Mouse (Mus musculus) embryonic facial prominence, embryonic 12.5 days (tissue): Measurements from ENCODE around the gene Tulp4. TPM values are rescaled to one million over a fixed set of nuclear protein-coding genes. Genes with fewer than 3 reads are reported as not detected.

Experiments used
- ATAC-seq: fragments of 200-750 bp; cut with Nextera tagmentation; 2 replicates; pipeline ENCODE4 v1.8.0; 2017; ENCODE audit not compliant: insufficient number of reproducible peaks, insufficient read depth, low FRiP score, low TSS enrichment
- H3K27ac ChIP-seq: fragments of 300-500 bp; sonication (generic); 2 replicates; pipeline ENCODE4 v1.5.1; 2016; ENCODE audit warnings: mild to moderate bottlenecking
- H3K27me3 ChIP-seq: fragments of 300-500 bp; sonication (generic); 2 replicates; pipeline ENCODE4 v1.6.1; 2016; ENCODE audit warnings: mild to moderate bottlenecking, moderate library complexity
- H3K36me3 ChIP-seq: fragments of 300-500 bp; sonication (generic); 2 replicates; pipeline ENCODE4 v1.6.1; 2016; ENCODE audit warnings: mild to moderate bottlenecking
- H3K4me1 ChIP-seq: fragments of 300-500 bp; sonication (generic); 2 replicates; pipeline ENCODE4 v1.6.1; 2016
- H3K4me2 ChIP-seq: fragments of 300-500 bp; sonication (generic); replicated peaks from 2 replicates; pipeline ENCODE4 v1.6.1; 2016; ENCODE audit warnings: mild to moderate bottlenecking, moderate library complexity
- H3K4me3 ChIP-seq: fragments of 300-500 bp; sonication (generic); 2 replicates; pipeline ENCODE4 v1.5.1; 2016; ENCODE audit warnings: mild to moderate bottlenecking
- H3K9ac ChIP-seq: fragments of 300-500 bp; sonication (generic); 2 replicates; pipeline ENCODE4 v1.6.1; 2016; ENCODE audit warnings: mild to moderate bottlenecking, moderate library complexity
- H3K9me3 ChIP-seq: fragments of 300-500 bp; sonication (generic); 2 replicates; pipeline ENCODE4 v1.6.1; 2016; ENCODE audit warnings: mild to moderate bottlenecking, moderate library complexity
- WGBS: fragments of 180-500 bp; shearing (Covaris S2); methylation state at CpG from one replicate; pipeline ENCODE4 v1.1.7; 2016; 5-methylcytosine and 5-hydroxymethylcytosine counted together
- polyA plus RNA-seq: library from polyadenylated mRNA; unstranded; fragments of >200 nt; fragmentation: Nextera tagmentation; extraction: Ambion mirVana; gene quantifications from 2 replicates; pipeline ENCODE4 v1.2.1, GENCODE M21; 2016

Tulp4 gene
- polyA plus RNA-seq, 1 experiment from 2014 or later: 103 TPM

GRCm38 (mm10) chr17:6097884-6098283 is 8.4 kb upstream of the Tulp4 start:
- H3K9ac ChIP-seq: no peak overlapping the region
- WGBS: 30% methylated on average over 4 of the region's 4 CpGs
- H3K27ac ChIP-seq: no peak overlapping the region
- ATAC-seq: no peak
- H3K4me1 ChIP-seq: no peaks in the 10 kb centered on the region
- no peaks in the 10 kb centered on the region for H3K9me3 ChIP-seq
- no peak overlapping the region for H3K4me2 ChIP-seq
- no peak overlapping the region for H3K4me3 ChIP-seq
- H3K27me3 ChIP-seq: no peaks in the 10 kb centered on the region
- H3K36me3 ChIP-seq: no peaks in the 10 kb centered on the region

GRCm38 (mm10) chr17:6102287-6102686 is 4.0 kb upstream of the Tulp4 start:
- no peaks in the 10 kb centered on the region for H3K27me3 ChIP-seq
- no peaks in the 10 kb centered on the region for H3K9me3 ChIP-seq
- no peak overlapping the region for H3K27ac ChIP-seq
- no peak overlapping the region for H3K9ac ChIP-seq
- 89% methylated on average over 3 of the region's 3 CpGs for WGBS
- H3K4me3 ChIP-seq: no peak overlapping the region
- no peak for ATAC-seq
- no peaks in the 10 kb centered on the region for H3K36me3 ChIP-seq
- 0 out of 2 replicates have a peak, but pooled peaks cover 2% of the 10 kb centered on the region for H3K4me1 ChIP-seq
- no peak overlapping the region for H3K4me2 ChIP-seq

GRCm38 (mm10) chr17:6103566-6103965 is 2.7 kb upstream of the Tulp4 start:
- Histone ChIP-seq H3K4me2 (no peak overlapping the region), H3K9me3 (no peaks in the 10 kb centered on the region), H3K4me1 (peaks cover 9% of the 10 kb centered on the region), H3K27me3 (no peaks in the 10 kb centered on the region), H3K27ac (no peak overlapping the region), H3K9ac (no peak overlapping the region), H3K36me3 (no peaks in the 10 kb centered on the region), H3K4me3 (no peak overlapping the region)
- WGBS: 75% methylated on average over 6 of the region's 6 CpGs
- ATAC-seq: no peak

GRCm38 (mm10) chr17:6107015-6107601 is 871 bp downstream of the Tulp4 start:
- Histone ChIP-seq H3K9me3 (no peaks in the 10 kb centered on the region), H3K27ac (peak overlapping the region; percentile 94), H3K4me2 (peak overlapping the region; percentile 65), H3K4me3 (peak overlapping the region; percentile 86), H3K27me3 (no peaks in the 10 kb centered on the region), H3K36me3 (peaks cover 7% of the 10 kb centered on the region; the same call in 1 of the 2 replicates), H3K4me1 (peaks cover 19% of the 10 kb centered on the region), H3K9ac (peak overlapping the region; percentile 95)
- 0% methylated on average over 32 of the region's 50 CpGs for WGBS
- ATAC-seq: no peak; the same call in 1 of the 2 replicates

GRCm38 (mm10) chr17:6108175-6108574 is 1.9 kb downstream of the Tulp4 start:
- Histone ChIP-seq H3K27me3 (no peaks in the 10 kb centered on the region), H3K27ac (no peak overlapping the region), H3K4me3 (peak overlapping the region; percentile 86), H3K4me2 (peak overlapping the region; percentile 65), H3K36me3 (peaks cover 10% of the 10 kb centered on the region; the same call in 1 of the 2 replicates), H3K4me1 (peaks cover 19% of the 10 kb centered on the region), H3K9ac (peak overlapping the region; percentile 95), H3K9me3 (no peaks in the 10 kb centered on the region)
- WGBS: 51% methylated on average over 7 of the region's 7 CpGs
- no peak for ATAC-seq

- Histone ChIP-seq H3K4me3 (no peak overlapping the region), H3K27ac (no peak overlapping the region), H3K9me3 (no peaks in the 10 kb centered on the region), H3K36me3 (peaks cover 10% of the 10 kb centered on the region; the same call in 1 of the 2 replicates), H3K4me2 (no peak overlapping the region), H3K27me3 (no peaks in the 10 kb centered on the region), H3K4me1 (peaks cover 17% of the 10 kb centered on the region), H3K9ac (no peak overlapping the region)
- WGBS: 73% methylated on average over 3 of the region's 3 CpGs
- ATAC-seq: no peak
Observed at GRCm38 (mm10) chr17:6110956-6111355, 4.7 kb downstream of the Tulp4 start.

GRCm38 (mm10) chr17:6113653-6114052 is 7.4 kb downstream of the Tulp4 start:
- no peaks in the 10 kb centered on the region for H3K27me3 ChIP-seq
- no peak overlapping the region for H3K27ac ChIP-seq
- H3K4me3 ChIP-seq: no peak overlapping the region
- peaks cover 12% of the 10 kb centered on the region; the same call in 1 of the 2 replicates for H3K36me3 ChIP-seq
- no peak overlapping the region for H3K9ac ChIP-seq
- H3K4me1 ChIP-seq: peaks cover 10% of the 10 kb centered on the region
- no peaks in the 10 kb centered on the region for H3K9me3 ChIP-seq
- ATAC-seq: no peak
- WGBS: 84% methylated on average over 6 of the region's 6 CpGs
- no peak overlapping the region for H3K4me2 ChIP-seq

GRCm38 (mm10) chr17:6115085-6115484 is 8.8 kb downstream of the Tulp4 start:
- H3K4me2 ChIP-seq: no peak overlapping the region
- no peaks in the 10 kb centered on the region for H3K27me3 ChIP-seq
- WGBS: 94% methylated on average over 9 of the region's 9 CpGs
- no peaks in the 10 kb centered on the region for H3K4me1 ChIP-seq
- H3K9me3 ChIP-seq: no peaks in the 10 kb centered on the region
- no peak for ATAC-seq
- H3K27ac ChIP-seq: no peak overlapping the region
- no peak overlapping the region for H3K9ac ChIP-seq
- no peak overlapping the region for H3K4me3 ChIP-seq
- peaks cover 5% of the 10 kb centered on the region; the same call in 1 of the 2 replicates for H3K36me3 ChIP-seq

- no peaks in the 10 kb centered on the region for H3K9me3 ChIP-seq
- no peaks in the 10 kb centered on the region for H3K4me1 ChIP-seq
- H3K27ac ChIP-seq: no peak overlapping the region
- no peak overlapping the region for H3K4me3 ChIP-seq
- 73% methylated on average over 4 of the region's 4 CpGs for WGBS
- no peak overlapping the region for H3K9ac ChIP-seq
- ATAC-seq: no peak
- peaks cover 9% of the 10 kb centered on the region for H3K36me3 ChIP-seq
- H3K4me2 ChIP-seq: no peak overlapping the region
- H3K27me3 ChIP-seq: no peaks in the 10 kb centered on the region
Observed at GRCm38 (mm10) chr17:6117148-6117725, 11.0 kb downstream of the Tulp4 start.

- H3K4me1 ChIP-seq: no peaks in the 10 kb centered on the region
- WGBS: 90% methylated on average over 3 of the region's 3 CpGs
- H3K36me3 ChIP-seq: peaks cover 15% of the 10 kb centered on the region
- no peak overlapping the region for H3K27ac ChIP-seq
- no peaks in the 10 kb centered on the region for H3K9me3 ChIP-seq
- no peak for ATAC-seq
- no peak overlapping the region for H3K9ac ChIP-seq
- no peak overlapping the region for H3K4me2 ChIP-seq
- no peaks in the 10 kb centered on the region for H3K27me3 ChIP-seq
- no peak overlapping the region for H3K4me3 ChIP-seq
Observed at GRCm38 (mm10) chr17:6117917-6118316, 11.7 kb downstream of the Tulp4 start.

- H3K36me3 ChIP-seq: peaks cover 20% of the 10 kb centered on the region
- no peak overlapping the region for H3K4me2 ChIP-seq
- no peak overlapping the region for H3K27ac ChIP-seq
- no peaks in the 10 kb centered on the region for H3K4me1 ChIP-seq
- no peak overlapping the region for H3K9ac ChIP-seq
- no peaks in the 10 kb centered on the region for H3K9me3 ChIP-seq
- no peaks in the 10 kb centered on the region for H3K27me3 ChIP-seq
- no peak overlapping the region for H3K4me3 ChIP-seq
- no peak for ATAC-seq
- 85% methylated on average over 4 of the region's 4 CpGs for WGBS
Observed at GRCm38 (mm10) chr17:6118861-6119260, 12.6 kb downstream of the Tulp4 start.

GRCm38 (mm10) chr17:6123776-6124175 is 17.5 kb downstream of the Tulp4 start:
- 77% methylated on average over 4 of the region's 4 CpGs for WGBS

More at GRCm38 (mm10) chr17:6123776-6124175, 17.5 kb downstream of the Tulp4 start:
- H3K9ac ChIP-seq: no peak overlapping the region
- no peak overlapping the region for H3K27ac ChIP-seq
- no peaks in the 10 kb centered on the region for H3K27me3 ChIP-seq
- H3K9me3 ChIP-seq: no peaks in the 10 kb centered on the region
- H3K4me3 ChIP-seq: no peak overlapping the region
- H3K4me1 ChIP-seq: no peaks in the 10 kb centered on the region
- H3K36me3 ChIP-seq: peaks cover 30% of the 10 kb centered on the region
- H3K4me2 ChIP-seq: no peak overlapping the region
- no peak for ATAC-seq
